Mouse (Mus musculus) right cerebral cortex, postnatal 25 days (tissue): Measurements from ENCODE around the gene Stx17.

Source experiments
- DNase-seq: peaks from one replicate; pipeline ENCODE4 v3.0.0; 2022

The Stx17 gene

DNA sequence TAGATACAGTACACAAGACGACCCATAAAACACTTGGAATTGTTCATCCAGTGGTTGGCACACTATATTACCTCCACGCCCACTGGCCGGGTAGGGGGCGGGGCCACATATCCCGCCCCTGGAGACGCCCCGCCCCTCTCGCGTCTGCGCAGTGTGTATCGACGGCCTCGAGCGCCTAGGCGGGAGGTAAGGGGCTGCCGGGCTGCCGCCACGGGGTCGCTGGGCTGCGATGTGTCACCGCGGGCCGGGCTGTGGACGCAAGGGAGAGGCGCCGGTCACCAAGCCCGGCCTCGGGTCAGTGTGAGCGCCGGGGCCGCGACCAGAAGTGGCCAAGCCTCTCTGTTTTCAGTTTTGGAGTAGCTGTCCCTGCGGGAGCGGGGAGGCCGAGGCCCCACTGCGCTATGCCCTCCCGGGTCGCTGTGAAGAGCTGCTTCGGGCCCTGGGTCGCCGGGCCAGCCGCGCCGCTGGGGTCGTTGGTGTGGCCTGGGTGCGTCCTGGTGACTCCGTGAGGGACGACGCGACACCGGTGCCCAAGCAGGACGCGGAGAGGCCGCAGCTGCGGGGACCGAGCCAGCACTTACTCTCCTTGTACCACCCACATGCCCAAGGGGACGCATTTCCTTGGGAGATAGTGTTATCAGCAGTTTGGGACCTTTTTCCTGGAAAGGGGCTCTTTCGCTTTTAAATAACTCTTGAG lies at the start of gene Stx17:
Stx17 (plus strand) TSS at position 143 of the 697 bp plus-strand sequence.
- DNase-seq = peak; percentile 84

DNA sequence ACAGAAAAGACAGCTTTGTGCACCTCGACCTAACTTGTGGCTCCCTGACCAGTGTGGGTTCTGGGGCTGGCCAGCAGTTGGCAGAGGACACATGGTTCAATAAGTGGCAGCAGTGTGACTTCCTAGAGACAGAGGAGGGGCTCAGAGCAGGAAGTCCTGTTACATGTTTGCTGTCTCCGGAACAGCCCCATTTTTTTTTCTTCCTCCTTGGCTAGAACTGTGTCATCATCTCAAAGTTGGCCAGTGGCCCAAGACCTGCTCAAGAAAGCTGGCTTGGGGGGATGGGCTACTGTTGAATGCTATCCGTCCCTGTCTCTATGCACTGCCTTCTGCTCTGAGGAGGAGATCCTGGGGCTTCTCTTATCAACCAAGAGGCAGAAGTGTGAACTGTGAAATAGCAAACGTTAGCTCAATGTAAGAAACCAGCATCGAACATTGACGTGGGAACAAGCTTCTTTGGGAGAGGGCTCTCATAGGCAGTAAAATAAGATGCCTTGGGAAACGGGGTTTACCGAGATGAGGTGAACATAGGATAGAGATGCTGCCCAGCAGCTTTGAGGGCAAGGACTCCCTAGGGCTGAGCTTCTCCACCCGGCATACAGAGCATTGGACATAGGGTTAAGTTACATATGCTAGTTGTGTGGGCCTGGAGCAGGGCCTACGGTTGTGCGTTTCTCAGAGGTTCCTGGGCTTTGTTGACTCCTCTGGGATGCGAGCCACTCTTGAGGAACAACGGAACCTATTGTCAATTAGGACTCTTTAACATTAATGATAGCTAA lies 47.8 kb upstream of the Stx17 start:
- no peak for DNase-seq

DNA sequence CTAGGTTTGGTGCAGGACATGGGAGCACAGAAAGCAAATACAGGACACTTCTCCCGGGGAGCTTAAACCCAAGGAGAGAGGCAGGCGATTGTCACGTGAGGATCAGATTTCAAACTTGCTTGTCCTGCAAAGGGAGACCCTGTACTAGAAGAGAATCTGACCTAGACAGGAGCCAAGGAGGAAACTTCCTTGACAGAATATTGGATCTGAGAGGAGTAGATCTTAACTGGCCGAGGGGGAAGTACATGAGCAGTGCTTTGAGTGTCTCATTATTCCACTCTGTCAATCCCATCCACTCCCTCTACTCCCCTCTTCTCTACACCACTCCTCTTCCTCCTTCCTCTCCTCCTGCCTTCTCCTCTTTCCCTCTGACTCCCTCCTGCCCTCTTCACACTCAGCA lies 46.5 kb upstream of the Stx17 start:
- DNase-seq = no peak

DNA sequence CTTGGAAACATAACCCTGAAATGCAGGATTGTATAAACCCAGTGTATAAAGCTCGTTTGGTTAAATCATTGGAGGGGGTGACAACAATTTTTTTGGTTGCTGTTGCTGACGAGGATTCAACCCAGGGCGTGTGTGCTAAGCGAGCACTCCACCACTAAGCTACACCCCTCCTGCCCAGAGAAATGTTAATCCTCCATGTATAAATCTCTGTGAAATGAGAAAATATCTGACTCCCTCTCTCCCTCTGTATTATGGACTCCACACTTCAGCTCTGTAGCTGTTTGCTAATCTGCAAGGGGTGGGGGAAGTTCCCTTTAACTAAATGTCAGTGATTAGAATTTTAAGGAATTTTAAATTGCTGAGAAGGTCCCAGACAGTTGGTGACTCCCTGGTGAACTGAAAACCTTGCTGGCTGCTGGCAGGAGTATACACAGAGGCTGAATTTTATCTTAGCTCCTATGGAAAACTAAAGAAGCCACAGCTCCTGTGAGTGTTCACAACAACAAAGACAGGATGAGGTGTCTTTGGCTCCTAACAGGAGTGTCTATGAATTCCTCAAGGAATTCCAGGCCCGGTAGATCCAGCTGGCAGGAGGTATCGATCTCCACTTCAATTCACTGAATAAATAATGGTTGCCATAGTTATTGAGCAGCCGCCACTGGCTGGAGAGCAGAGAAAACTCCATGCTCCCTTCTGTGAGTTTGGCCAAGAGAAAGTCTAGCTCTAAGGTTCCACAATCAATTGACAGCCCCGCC lies 45.3 kb upstream of the Stx17 start:
- DNase-seq = no peak

DNA sequence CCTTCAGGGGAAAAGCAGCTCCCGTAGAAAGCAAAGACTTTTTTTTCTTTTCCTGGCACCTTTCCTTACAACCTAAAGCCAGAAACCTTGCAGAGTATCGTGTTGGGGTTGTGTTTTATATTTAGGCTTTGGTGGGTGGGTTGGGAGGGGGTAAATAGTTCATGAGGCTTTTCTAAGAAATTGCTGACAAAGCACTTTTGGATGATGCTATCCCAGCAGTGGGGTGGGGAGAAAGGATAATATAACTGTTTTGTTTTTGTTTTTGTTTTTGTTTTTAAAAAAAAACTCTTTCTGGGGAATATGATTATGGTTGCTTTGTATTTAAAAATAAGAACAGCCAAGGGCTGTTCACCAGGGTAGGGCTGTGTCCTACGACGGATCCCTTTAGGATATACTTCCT lies 41.3 kb upstream of the Stx17 start:
- DNase-seq = no peak

DNA sequence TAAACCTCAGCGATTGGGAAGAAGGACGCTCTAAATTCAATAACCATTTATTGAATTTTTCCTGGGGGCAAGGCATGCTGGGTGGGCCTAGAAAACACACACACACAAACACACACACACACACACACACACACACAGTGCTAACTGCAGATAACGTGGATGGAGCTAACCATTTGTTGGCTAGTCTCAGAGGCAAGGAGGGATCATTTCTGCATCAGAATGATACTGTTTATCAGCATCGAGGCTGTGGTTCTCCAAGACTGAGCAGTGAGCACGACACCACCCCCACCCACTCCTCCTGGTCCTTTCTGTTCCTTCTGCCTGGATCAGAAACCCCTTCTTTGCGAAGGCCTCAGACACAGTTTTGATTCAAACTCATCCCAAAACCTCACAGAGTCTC lies 38.1 kb upstream of the Stx17 start:
- DNase-seq = no peak

DNA sequence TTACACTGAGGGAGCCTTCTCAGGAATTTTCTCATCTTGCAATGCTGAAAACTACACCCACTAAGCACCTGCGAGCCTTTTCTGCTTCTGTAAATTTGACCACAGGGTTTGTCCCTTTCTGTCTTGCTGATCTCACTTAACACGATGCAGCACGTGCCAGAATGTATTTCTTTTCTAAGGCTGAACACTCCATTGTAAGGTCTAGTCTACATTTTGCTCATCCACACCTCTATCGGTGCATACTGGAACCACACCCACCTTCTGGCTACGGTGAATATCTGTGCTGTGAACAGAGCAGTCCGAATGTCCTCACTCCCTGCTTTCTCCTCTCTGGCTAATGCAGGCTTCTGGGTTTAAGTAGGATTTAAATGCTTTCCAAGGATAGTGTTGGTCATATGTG lies 37.2 kb upstream of the Stx17 start:
- no peak for DNase-seq

DNA sequence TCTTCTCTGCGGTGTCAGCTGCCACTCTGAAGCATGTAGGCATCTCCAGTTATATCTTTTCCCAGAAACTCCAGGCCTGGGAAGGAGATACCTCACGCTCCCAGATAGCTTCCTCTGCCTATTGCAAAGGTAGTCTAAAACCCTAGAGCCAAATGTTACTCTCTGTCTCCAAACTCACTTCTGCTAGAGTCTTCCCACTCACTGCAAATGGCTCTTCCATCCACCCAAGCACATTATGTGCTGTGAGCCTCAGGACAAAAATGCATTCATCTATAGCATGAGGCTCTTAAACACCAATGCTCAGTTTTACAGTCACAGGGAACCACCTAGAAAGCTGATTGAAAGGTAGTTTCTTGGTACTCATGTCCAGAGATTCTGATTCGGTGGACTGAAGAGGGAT lies 31.5 kb upstream of the Stx17 start:
- no peak for DNase-seq

DNA sequence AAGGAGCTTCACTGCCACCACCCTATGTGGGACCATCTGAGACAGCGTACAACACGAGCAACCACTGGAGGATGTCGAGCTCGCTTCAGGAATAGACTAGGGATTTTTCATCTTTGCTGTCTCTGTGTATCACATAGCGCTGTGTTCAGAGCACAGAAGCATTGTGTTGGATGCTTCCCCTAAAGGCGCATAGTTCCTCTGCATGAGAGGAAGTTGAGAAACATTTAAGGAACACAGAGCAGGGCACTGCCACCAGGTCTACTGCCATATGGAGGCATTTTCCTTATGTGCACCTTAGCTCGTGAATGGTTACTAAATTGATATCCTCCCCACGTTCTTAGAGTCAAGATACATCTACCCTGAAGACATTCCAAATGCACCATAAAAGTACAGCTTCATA lies 24.5 kb upstream of the Stx17 start:
- DNase-seq = no peak

DNA sequence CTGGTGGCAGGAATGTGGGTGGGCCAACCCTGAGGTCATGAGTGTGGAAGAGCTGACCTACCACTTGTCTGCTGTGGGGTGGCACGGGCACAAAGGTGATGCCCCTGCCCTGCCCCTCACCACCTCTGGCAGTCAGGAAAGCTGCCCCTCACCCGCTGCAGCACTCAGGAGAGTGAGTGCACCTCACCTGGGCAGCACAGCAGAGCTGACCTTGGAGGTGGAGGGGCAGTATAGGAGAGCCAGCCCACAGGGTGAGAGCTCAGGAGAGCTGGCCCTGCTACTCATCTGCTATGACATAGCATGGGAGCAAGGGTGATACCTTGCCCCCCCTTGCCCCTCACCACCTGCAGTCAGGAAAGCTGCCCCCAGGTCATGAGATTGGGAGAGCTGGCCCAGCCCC lies 22.7 kb upstream of the Stx17 start:
- no peak for DNase-seq

DNA sequence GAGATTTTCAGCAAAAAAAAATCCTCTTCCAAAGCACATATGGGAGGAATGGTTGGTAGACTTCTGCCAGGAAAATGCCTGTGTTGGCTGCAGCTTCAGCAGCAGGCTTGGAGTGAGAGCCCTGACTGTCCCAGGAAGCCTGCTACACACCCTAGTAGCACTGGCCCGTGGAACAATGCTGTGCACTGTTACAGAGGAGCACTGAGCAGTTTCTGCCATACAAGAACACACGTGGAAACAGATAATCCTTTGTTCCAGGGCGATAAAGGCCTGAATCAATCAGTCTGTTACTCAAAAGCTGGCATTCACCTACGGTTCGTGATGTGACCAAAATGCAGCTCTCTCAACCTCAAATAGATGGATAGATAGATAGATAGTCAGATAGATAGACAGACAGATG lies 19.3 kb upstream of the Stx17 start:
- DNase-seq = no peak

DNA sequence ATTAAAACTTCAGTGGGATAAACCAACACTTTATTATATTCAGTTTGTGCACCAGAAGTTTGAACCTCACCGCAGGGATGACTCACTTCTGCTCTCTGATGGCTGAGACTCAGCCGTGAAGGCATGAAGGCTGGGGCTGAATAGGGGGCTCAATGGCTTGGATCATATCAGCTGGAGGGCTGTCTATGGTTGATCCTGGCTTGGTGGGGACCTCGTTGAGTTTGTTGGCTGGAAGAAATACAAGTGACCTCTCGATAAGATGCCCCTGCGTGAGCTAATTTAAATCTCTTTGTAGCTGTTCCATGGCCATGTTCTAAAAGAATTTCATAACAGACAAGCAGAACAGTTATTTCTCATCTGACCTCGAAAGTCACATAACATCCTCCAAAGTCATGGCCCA lies 17.6 kb upstream of the Stx17 start:
- DNase-seq = no peak

DNA sequence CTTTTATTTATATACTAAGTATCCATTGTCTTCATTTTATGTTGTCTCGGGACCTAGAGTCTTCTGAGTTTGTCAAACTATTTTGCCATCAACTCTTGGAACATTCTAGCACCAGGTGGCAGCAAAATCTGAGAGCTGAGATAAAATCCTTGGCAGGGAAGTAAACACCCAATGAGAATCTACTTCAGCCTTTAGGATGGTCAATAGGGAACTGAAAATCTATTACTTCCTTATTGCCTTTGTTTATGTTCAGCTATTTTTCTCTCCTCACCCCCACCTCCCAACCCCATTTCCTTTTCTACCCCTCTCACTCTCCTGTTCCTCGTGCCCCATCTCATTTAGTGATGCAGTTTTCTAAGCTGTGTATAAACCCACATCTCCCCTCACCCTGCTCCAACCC lies 16.1 kb upstream of the Stx17 start:
- DNase-seq = no peak

DNA sequence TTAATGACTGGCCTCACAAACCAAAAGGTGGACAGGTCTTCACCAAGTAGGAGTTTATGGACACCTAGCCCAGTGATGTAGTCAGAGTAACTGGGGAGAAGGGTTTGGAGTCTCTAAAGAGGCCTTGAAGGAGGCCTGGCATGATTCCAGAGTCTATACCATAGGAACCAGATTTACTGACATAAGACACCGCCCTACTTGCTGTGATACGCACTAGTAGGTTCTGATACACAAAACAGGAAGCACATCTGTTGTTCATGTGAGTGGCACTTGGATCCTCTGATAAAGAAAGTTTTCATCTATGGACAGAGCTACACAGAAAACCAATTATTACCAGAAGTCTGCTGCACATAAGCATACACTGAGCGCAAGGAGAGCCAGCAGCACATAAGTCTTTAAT lies 14.4 kb upstream of the Stx17 start:
- DNase-seq = no peak

DNA sequence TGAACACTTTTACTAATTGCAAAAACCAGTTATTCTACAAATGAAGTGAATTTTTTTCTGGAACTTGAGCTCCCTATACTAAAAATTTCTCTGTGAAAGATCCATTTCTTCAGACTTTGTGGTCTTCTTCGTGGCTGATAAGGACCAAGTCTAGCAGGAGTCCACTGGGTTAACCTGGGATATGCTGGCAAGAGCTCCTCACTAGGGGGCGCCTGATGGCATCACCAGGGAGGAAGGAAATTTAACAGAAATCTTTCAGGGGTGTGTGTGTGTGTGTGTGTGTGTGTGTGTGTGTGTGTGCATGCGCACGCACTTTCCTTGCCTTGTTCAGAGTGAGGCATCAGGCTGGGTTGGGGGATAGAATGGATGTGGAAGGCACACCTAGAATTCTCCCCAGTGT lies 8.5 kb upstream of the Stx17 start:
- DNase-seq = no peak

DNA sequence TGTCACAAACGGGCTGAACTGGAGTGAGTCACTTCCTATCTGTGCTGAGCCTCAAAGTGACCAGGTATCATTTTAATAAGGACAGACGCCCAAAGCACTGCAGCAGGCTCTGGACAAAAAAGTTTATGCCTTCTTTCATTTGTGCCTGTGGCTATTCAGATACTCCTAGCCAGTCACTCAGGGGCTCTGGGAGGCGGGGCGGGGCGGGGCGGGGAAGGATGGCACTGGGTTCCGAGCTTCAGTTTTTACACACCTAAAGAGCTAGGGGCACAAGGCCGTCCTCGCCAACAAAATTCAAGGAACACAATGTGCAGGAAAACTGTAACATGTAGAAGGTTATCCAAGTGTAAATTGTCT lies 321 bp upstream of the Stx17 start:
- DNase-seq = no peak

DNA sequence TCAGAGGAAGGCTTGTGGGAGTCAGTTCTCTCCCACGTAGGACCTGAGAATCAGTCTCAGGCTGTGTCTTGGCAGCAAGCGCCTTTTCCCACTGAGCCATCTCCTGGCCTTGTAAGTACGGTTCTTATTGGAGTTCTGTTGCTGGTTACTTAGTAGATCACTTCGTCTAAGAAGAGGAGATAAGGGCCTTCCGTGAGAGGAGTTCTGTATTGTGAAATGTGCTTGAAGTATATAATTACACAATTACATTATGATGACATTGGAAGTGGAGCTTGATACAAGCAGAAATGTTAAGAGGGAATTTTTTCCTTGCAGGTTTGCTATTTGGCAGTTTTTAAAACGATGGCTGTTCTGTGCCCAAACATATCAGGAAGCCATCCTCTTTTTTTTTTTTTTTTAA lies 5.6 kb downstream of the Stx17 start:
- no peak for DNase-seq

DNA sequence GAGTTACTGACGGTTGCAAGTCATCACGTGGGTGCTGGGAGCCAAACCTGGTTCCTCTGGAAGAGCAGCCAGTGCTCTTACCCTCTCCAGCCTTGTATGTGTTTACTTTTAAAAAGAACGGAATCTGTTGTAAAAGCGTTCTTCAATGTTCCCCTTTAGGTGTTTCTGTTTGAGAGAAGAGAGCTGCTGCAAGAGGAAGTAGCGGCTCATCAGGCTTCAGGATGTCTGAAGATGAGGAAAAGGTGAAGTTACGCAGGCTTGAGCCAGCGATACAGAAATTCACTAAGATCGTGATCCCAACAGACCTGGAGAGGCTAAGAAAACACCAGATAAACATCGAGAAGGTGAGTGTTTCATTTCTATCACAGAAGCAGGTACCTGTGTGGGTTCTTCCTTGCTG lies 6.9 kb downstream of the Stx17 start:
- DNase-seq = no peak

DNA sequence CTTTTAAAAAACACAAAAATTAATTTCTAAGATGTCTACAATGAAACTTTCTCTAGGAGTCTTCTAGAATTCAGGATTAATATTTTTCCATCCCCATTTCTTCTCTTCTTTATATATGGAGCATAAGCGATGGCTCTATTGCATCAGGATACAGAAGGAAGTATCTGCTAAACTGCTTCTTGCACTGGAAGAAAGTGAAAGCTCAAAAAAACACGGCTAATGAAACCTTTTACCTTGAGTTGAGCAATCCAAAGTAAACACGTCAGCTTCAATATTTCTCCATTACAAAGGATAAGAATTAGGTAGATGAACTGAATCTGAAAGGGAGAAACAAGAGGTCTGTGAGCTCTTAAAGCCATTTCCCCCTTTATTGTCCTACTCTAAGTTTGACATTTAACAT lies 8.0 kb downstream of the Stx17 start:
- DNase-seq = no peak

DNA sequence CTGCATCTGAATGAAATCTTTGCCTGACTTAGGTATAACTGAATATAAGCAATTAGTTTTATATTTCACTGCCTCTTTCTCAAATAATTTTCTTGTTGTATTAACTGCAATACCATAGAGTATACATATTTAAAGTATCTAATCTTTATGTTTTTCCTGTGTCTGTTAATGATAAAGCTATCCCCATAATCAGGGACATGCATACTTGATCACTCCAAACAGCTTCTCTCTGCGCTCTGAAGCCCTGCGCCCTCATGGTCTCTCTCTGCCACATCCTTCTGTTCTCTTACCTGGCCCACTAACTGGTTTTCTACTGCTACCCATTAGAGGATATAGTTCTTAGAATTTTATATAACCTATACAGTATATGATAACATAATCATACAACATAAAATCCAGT lies 24.8 kb downstream of the Stx17 start:
- no peak for DNase-seq

DNA sequence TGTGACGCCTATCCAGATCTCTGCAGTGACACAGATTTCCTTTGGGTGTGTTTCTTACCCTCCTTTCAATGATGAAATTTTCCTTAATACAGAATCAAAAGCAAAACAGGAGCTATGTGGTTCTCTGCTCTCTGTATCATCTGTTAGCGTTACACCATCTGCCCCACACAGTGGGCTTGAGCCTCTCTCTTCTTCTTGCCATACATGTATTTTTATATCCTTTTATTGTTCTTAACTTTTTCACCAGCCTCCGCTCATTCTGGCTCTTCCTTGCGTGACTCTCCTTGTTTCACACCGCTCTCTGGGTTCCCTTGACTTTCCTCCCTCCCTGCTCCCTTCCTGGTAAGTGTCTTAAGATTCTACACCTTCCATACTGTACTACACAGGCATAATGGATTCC lies 28.5 kb downstream of the Stx17 start:
- DNase-seq = peak; percentile 14

DNA sequence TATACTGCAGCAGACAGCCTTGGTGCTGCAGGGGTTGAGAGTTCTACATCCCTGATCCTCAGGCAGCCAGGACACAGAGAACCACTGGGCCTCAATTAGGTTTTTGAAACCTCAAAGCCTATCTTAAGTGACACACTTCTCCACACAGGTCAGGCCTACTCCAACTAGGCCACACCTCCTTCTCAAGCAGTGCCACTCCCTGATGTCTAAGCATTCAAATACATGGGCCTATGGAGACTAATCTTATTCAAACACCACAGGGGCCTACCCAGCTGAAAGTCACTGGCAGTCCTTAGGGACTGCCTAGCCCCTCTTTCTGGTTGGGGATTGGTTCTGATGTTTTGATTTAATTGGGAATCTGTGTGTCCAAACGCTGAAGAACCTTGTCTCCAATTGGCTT lies 31.1 kb downstream of the Stx17 start:
- DNase-seq = no peak

DNA sequence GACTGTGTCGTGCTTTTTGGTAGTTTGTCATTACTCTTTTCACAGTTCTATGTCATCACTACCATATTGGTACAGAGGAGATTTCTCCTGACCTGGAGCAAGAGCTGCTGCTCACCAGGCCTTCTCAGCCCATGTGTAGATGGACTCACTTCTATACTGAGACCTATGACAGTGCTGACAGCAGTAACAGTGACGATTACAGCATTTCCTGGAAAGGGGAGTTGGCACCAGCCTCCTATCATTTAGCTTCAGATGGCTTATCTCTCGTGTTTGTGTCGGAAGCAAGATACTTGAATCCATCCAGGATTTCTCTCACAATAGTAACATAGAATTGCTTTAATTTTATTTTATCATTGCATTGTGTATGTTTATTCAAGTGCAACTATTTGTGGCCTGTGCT lies 35.7 kb downstream of the Stx17 start:
- DNase-seq = no peak

DNA sequence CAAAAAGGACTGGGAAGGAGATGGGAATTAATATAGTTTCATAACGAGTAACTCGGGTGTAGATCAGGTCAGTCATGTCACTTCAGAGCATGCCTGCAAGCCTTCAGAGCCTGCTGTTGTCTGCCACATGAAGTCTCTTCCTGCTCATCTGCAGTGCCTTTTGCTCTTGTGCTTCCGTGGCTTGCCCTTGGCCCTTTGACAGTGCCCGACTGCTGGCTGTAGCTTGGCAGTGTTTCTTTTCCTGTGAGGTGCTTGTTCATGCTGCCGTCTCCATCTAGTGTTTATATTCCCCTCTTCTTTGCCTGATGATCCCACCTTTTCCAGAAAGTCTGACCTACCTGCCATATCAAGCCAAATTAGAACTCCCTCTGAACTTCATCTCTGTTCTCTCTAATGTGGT lies 39.1 kb downstream of the Stx17 start:
- no peak for DNase-seq
